Mouse (Mus musculus): ENCODE data around the gene Gm45521. TPM values are rescaled to one million over a fixed set of nuclear protein-coding genes. Genes with fewer than 3 reads are reported as not detected.
A peak's percentile ranks its signal among the peaks of the same experiment; 100 is the strongest.

The Gm45521 gene
- total RNA-seq, 1 experiment = 1.0 TPM

DNA sequence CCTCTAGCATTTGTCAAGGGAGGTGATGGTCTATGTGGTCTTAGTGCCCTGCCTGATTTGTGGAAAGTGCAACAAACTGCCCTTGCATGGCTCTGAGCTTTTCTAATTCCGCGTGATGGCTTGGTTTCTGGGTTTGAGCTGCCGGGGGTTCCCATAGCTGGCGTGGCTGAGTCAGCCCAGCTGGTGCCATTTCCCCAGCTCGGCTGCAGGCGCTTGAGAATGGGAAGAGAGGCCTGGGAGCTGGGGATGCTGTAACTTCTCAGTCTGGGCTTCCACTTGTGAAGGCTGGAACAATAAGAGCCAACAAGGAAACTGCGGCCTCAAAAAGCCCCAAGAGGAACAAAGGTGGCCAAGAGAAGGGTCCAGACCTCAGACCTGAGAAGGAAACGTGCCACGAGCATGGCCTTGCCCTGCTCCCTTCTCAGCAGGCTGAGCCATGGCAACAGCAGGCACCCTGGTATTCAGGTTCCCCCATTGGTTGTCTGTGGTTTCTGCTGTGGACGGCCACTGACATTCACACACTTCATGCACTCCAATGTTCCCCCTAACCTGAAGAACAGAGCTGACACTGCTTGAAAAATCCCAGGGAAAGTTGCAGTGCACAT, 14.9 kb downstream of the Gm45521 start:
- DNase-seq (ENCODE audit: low read depth, low spot score) = no peak

DNA sequence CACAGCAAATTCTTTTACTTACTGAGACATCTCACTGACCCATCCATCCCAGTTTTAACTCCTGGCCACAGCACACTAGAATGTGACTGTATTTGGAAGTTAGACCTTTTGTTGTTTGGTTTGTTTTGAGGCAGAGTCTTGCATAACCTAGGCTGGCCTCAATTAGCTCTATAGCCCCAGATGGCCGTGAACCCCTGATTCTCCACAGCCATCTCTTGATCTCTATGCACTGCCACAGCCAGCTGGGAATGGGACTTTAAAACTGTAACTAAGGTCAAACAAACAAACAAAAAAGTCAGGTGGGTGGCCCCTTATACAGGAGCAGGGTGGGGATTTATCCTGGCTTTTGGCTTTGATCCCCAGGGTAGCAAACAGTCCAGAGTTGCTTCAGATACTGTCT, 17.6 kb downstream of the Gm45521 start:
- Histone ChIP-seq H3K4me1 (ENCODE audit: control insufficient read depth in 2 of 2, insufficient read depth in 2 of 2, low read length in 2 of 2, poor library complexity in 1 of 2) (no peaks in the 10 kb centered on the region; a peak in 1 of 4 replicates), H3K4me3 (ENCODE audit: insufficient read depth in 1 of 2, low read depth in 1 of 2, low read length in 2 of 2, poor library complexity in 1 of 2, severe bottlenecking in 1 of 2) (no peak overlapping the region), H3K9me3 (ENCODE audit: control insufficient read depth, insufficient read depth, low read depth, low read length) (no peaks in the 10 kb centered on the region), H3K27ac (ENCODE audit: insufficient read depth, low read depth, low read length, poor library complexity, severe bottlenecking) (no peak overlapping the region), H3K9ac (ENCODE audit: insufficient read depth, low read depth, low read length, poor library complexity, severe bottlenecking) (no peak overlapping the region), H3K36me3 (ENCODE audit: control insufficient read depth, insufficient read depth, low read length, poor library complexity, severe bottlenecking) (no peaks in the 10 kb centered on the region)
- TF ChIP-seq MAFK (IDR thresholded peaks at IDR 0.05; ENCODE audit: insufficient read depth, low read depth, low read length) (no peak), ZNF384 (IDR thresholded peaks at IDR 0.05; ENCODE audit: low read depth, low read length) (no peak), ZC3H11A (IDR thresholded peaks at IDR 0.05; ENCODE audit: borderline replicate concordance, low read depth, low read length) (no peak), HCFC1 (IDR thresholded peaks at IDR 0.05; ENCODE audit: borderline replicate concordance, insufficient read depth, low read length) (no peak), CHD2 (IDR thresholded peaks at IDR 0.05; ENCODE audit: low read depth, low read length) (no peak)
- in situ Hi-C loops (cut with MboI; ENCODE audit: low sequenced_read_pairs in 2 of 2, unreplicated experiment in 2 of 2) = loop anchor here in 1 of 2 experiments (25.0 kb wide), 1 partner anchor 363 kb away; no protein-coding TSS in a partner anchor
- no peak for DNase-seq (ENCODE audit: low read depth, low spot score)

More for the DNA sequence above, 14.9 kb downstream of the Gm45521 start:
- Histone ChIP-seq H3K4me3 (ENCODE audit: insufficient read depth in 1 of 2, low read depth in 1 of 2, low read length in 2 of 2, poor library complexity in 1 of 2, severe bottlenecking in 1 of 2) (peak overlapping the region; percentile 23 to 33; a peak in 2 of 4 replicates), H3K9ac (ENCODE audit: insufficient read depth, low read depth, low read length, poor library complexity, severe bottlenecking) (peak overlapping the region; percentile 61; the same call in 1 of the 2 replicates), H3K9me3 (ENCODE audit: control insufficient read depth, insufficient read depth, low read depth, low read length) (no peaks in the 10 kb centered on the region), H3K36me3 (ENCODE audit: control insufficient read depth, insufficient read depth, low read length, poor library complexity, severe bottlenecking) (no peaks in the 10 kb centered on the region), H3K27ac (ENCODE audit: insufficient read depth, low read depth, low read length, poor library complexity, severe bottlenecking) (no peak overlapping the region), H3K4me1 (ENCODE audit: control insufficient read depth in 2 of 2, insufficient read depth in 2 of 2, low read length in 2 of 2, poor library complexity in 1 of 2) (no peaks in the 10 kb centered on the region; a peak in 1 of 4 replicates)
- TF ChIP-seq HCFC1 (IDR thresholded peaks at IDR 0.05; ENCODE audit: borderline replicate concordance, insufficient read depth, low read length) = no peak
- in situ Hi-C loops (cut with MboI; ENCODE audit: low sequenced_read_pairs in 2 of 2, unreplicated experiment in 2 of 2) = loop anchor here in 1 of 2 experiments (25.0 kb wide), 1 partner anchor 365 kb away; no protein-coding TSS in a partner anchor

DNA sequence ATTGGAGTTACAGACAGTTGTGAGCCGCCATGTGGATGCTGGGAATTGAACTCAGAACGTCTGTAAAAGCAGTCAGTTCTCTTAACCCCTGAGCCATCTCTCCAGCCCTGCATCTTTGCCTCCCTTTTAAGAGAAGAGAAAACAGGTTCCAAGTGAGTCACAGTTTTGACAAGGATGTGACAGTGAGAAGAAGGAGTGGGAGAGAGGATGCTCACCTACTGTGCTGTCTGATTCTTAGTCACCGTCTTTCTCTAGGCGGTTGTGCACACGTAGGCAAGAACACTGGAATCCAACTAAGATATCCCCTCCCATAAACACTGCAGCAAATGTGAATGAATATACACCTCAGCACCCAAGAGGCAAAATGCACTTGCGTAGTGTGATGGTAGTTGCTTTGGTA, 18.1 kb downstream of the Gm45521 start:
- H3K9ac ChIP-seq (ENCODE audit: insufficient read depth, low read depth, low read length, poor library complexity, severe bottlenecking) = no peak overlapping the region
- in situ Hi-C loops (cut with MboI; ENCODE audit: low sequenced_read_pairs in 2 of 2, unreplicated experiment in 2 of 2) = no loop called here
- DNase-seq (ENCODE audit: low read depth, low spot score) = no peak
- H3K36me3 ChIP-seq (ENCODE audit: control insufficient read depth, insufficient read depth, low read length, poor library complexity, severe bottlenecking) = no peaks in the 10 kb centered on the region
- H3K27ac ChIP-seq (ENCODE audit: insufficient read depth, low read depth, low read length, poor library complexity, severe bottlenecking) = no peak overlapping the region
- no peak for TF ChIP-seq ZNF384 (IDR thresholded peaks at IDR 0.05; ENCODE audit: low read depth, low read length)
- TF ChIP-seq MAFK (IDR thresholded peaks at IDR 0.05; ENCODE audit: insufficient read depth, low read depth, low read length) = no peak
- no peak for TF ChIP-seq HCFC1 (IDR thresholded peaks at IDR 0.05; ENCODE audit: borderline replicate concordance, insufficient read depth, low read length)
- no peak for TF ChIP-seq CHD2 (IDR thresholded peaks at IDR 0.05; ENCODE audit: low read depth, low read length)
- TF ChIP-seq ZC3H11A (IDR thresholded peaks at IDR 0.05; ENCODE audit: borderline replicate concordance, low read depth, low read length) = no peak
- no peak overlapping the region for H3K4me3 ChIP-seq (ENCODE audit: insufficient read depth in 1 of 2, low read depth in 1 of 2, low read length in 2 of 2, poor library complexity in 1 of 2, severe bottlenecking in 1 of 2)
- H3K4me1 ChIP-seq (ENCODE audit: control insufficient read depth in 2 of 2, insufficient read depth in 2 of 2, low read length in 2 of 2, poor library complexity in 1 of 2) = no peaks in the 10 kb centered on the region; a peak in 1 of 4 replicates
- H3K9me3 ChIP-seq (ENCODE audit: control insufficient read depth, insufficient read depth, low read depth, low read length) = no peaks in the 10 kb centered on the region

DNA sequence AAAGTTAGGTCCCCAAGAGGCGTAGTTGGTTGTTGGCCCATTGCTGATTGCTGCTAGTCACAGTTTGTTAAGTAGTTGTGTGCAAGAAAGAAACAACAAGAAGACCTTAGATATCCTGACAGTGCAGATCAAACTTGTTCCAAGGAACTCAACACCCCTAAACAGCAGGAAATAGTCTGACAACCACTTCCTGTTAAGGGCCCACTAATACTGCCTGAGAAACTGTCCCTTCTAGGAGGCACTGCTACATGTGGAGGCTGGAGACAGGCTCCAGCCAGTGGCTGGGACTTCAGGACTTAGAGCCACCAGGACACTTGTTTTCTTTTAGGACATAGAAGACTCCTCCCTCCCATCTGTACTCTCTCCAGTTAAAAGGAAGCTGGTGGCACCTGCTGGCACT, 20.4 kb downstream of the Gm45521 start:
- Histone ChIP-seq H3K36me3 (ENCODE audit: control insufficient read depth, insufficient read depth, low read length, poor library complexity, severe bottlenecking) (no peaks in the 10 kb centered on the region), H3K9ac (ENCODE audit: insufficient read depth, low read depth, low read length, poor library complexity, severe bottlenecking) (no peak overlapping the region), H3K9me3 (ENCODE audit: control insufficient read depth, insufficient read depth, low read depth, low read length) (no peaks in the 10 kb centered on the region), H3K4me1 (ENCODE audit: control insufficient read depth in 2 of 2, insufficient read depth in 2 of 2, low read length in 2 of 2, poor library complexity in 1 of 2) (no peaks in the 10 kb centered on the region), H3K27ac (ENCODE audit: insufficient read depth, low read depth, low read length, poor library complexity, severe bottlenecking) (no peak overlapping the region), H3K4me3 (ENCODE audit: insufficient read depth in 1 of 2, low read depth in 1 of 2, low read length in 2 of 2, poor library complexity in 1 of 2, severe bottlenecking in 1 of 2) (no peak overlapping the region)
- in situ Hi-C loops (cut with MboI; ENCODE audit: low sequenced_read_pairs in 2 of 2, unreplicated experiment in 2 of 2) = no loop called here
- DNase-seq (ENCODE audit: low read depth, low spot score) = no peak
- TF ChIP-seq MAFK (IDR thresholded peaks at IDR 0.05; ENCODE audit: insufficient read depth, low read depth, low read length) (no peak), ZNF384 (IDR thresholded peaks at IDR 0.05; ENCODE audit: low read depth, low read length) (no peak), ZC3H11A (IDR thresholded peaks at IDR 0.05; ENCODE audit: borderline replicate concordance, low read depth, low read length) (no peak), CHD2 (IDR thresholded peaks at IDR 0.05; ENCODE audit: low read depth, low read length) (no peak), HCFC1 (IDR thresholded peaks at IDR 0.05; ENCODE audit: borderline replicate concordance, insufficient read depth, low read length) (no peak)

DNA sequence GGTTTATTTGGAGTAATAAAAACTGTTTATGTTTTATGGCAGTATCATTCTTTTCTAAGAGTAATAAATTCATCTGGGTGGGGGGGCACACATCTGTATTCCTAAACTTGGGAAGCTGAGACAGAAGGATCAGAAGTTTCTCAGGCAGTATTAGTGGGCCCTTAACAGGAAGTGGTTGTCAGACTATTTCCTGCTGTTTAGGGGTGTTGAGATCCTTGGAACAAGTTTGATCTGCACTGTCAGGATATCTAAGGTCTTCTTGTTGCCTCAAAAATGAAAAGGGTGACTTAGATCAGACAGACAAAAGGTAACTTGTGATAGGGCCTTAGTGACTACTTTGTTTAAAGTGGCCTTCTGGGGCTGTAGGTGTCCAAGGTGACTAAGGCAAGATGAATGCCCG, 21.1 kb downstream of the Gm45521 start:
- DNase-seq (ENCODE audit: low read depth, low spot score) = no peak
- Histone ChIP-seq H3K36me3 (ENCODE audit: control insufficient read depth, insufficient read depth, low read length, poor library complexity, severe bottlenecking) (no peaks in the 10 kb centered on the region), H3K9ac (ENCODE audit: insufficient read depth, low read depth, low read length, poor library complexity, severe bottlenecking) (no peak overlapping the region), H3K4me3 (ENCODE audit: insufficient read depth in 1 of 2, low read depth in 1 of 2, low read length in 2 of 2, poor library complexity in 1 of 2, severe bottlenecking in 1 of 2) (no peak overlapping the region), H3K9me3 (ENCODE audit: control insufficient read depth, insufficient read depth, low read depth, low read length) (no peaks in the 10 kb centered on the region), H3K27ac (ENCODE audit: insufficient read depth, low read depth, low read length, poor library complexity, severe bottlenecking) (no peak overlapping the region), H3K4me1 (ENCODE audit: control insufficient read depth in 2 of 2, insufficient read depth in 2 of 2, low read length in 2 of 2, poor library complexity in 1 of 2) (no peaks in the 10 kb centered on the region)
- TF ChIP-seq MAFK (IDR thresholded peaks at IDR 0.05; ENCODE audit: insufficient read depth, low read depth, low read length) = no peak
- TF ChIP-seq ZC3H11A (IDR thresholded peaks at IDR 0.05; ENCODE audit: borderline replicate concordance, low read depth, low read length) = no peak
- TF ChIP-seq ZNF384 (IDR thresholded peaks at IDR 0.05; ENCODE audit: low read depth, low read length) = no peak
- TF ChIP-seq HCFC1 (IDR thresholded peaks at IDR 0.05; ENCODE audit: borderline replicate concordance, insufficient read depth, low read length) = no peak
- no peak for TF ChIP-seq CHD2 (IDR thresholded peaks at IDR 0.05; ENCODE audit: low read depth, low read length)
- in situ Hi-C loops (cut with MboI; ENCODE audit: low sequenced_read_pairs in 2 of 2, unreplicated experiment in 2 of 2) = no loop called here

Measured in ES-E14 (cell line).